12 mouse cellular contexts compared by ENCODE assay signal in the genomic region with DNA sequence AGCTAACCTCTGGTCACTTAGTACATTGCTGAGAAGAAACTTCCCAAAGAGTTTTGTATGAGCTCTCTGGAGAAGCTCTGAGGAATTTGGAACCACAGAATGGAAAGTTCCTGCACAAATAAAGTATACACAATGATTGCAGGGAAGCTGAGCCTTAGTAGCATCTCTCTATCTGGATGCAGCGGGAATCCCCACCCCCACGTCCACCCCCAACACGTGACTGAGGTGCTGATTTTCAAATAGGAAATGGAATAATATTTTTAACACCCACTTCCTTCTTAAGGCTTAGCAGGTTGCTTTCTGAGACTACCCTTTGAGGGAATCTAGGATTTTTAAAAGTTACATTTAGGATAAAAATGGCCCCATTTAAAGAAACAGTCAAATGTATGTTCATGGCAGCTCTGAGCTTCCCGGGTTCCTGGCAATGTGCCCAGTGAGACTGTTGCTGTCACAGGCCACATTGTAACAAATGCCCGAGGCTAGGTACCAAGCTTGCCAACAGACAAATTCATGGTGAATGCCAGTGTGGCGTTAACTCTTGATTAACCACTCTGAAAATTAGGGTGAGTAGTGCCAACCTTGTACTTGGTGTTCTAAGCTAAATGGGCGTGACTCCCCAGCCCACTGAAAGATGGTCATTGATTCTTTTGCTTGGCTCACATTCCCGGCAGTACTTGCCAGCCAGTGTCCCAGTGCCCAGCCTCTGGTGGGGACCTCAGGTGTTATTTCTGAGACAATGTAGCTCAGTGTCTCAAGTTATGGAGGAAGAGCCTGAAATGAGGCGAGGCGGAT. TPM values are rescaled to one million over a fixed set of nuclear protein-coding genes. Genes with fewer than 3 reads are reported as not detected.
DNase-seq lines count a peak whose midpoint lies in the region; TF ChIP-seq lines count a peak whose summit lies in the region.
"Had no signal": no experiment of that assay in that cellular context is flagged by ENCODE, and none has a peak within 500 bp of the region (broad histone marks: within the 10 kb centered on the region; RNA-seq: fewer than 3 reads in every experiment).

No protein-coding gene starts in this region.

- DNase-seq in layer of hippocampus, postnatal 10 days (ENCODE audit: low spot score in 2 of 2) = peak; percentile 45 to 48
- DNase-seq in layer of hippocampus, adult 9-11 months = no peak
- DNase-seq in MN1 (ENCODE audit: low spot score) = peak; percentile 19
- peak; percentile 96 for DNase-seq in brain, embryonic 14.5 days (ENCODE audit: low read depth)
- peak; percentile 63 for DNase-seq in gonadal fat pad, adult 2 months (ENCODE audit: low read depth)
- DNase-seq in layer of hippocampus, adult 8-10 months (ENCODE audit: low spot score in 2 of 2) = no peak
- no peak for DNase-seq in c-Kit-positive CD71-positive TER-119-positive erythroid progenitor cells, embryonic 14.5 days (ENCODE audit: low spot score)
- DNase-seq in layer of hippocampus, adult 9-10 months (ENCODE audit: low spot score) = no peak

- TF ChIP-seq POLR2A in brain, embryonic 14.5 days (IDR thresholded peaks at IDR 0.05; ENCODE audit: borderline replicate concordance, extremely low read depth, insufficient read depth, insufficient read length, poor library complexity, severe bottlenecking) = no peak

- TF ChIP-seq CTCF in brain, embryonic 14.5 days (IDR thresholded peaks at IDR 0.05; ENCODE audit: borderline replicate concordance, extremely low read depth, insufficient read depth, insufficient read length) = no peak

RNA-seq across cellular contexts. Expression of a gene that starts 11.3 kb away (rescaled TPM):
- total RNA-seq in layer of hippocampus, postnatal 10 days (2021) = not detected
- 0.13 and 0.27 TPM in 2 replicates for polyA plus RNA-seq in brain, embryonic 14.5 days (2012; rRNA removed)
- 2.6 and 4.1 TPM in 2 replicates for polyA plus RNA-seq in gonadal fat pad, adult 2 months (2012; rRNA removed)
- under 1 TPM; 0.09 to 0.25 (median 0.16) TPM for total RNA-seq in layer of hippocampus, adult 8-10 months (2022)
- polyA plus RNA-seq: macrophage had no signal

RNA-seq across cellular contexts. Expression of a gene that starts 23.0 kb away (rescaled TPM):
- not detected for total RNA-seq in layer of hippocampus, postnatal 10 days (2021)
- polyA plus RNA-seq in brain, embryonic 14.5 days (2012; rRNA removed) = not detected in 2 replicates
- not detected in 2 replicates for polyA plus RNA-seq in gonadal fat pad, adult 2 months (2012; rRNA removed)
- not detected for total RNA-seq in layer of hippocampus, adult 8-10 months (2022)
- total RNA-seq: heart, postnatal 25 days; left cerebral cortex, postnatal 10 days; neutrophil, adult 5-6 weeks had no signal
- polyA plus RNA-seq: macrophage had no signal

RNA-seq across cellular contexts. Expression of a gene that starts 32.6 kb away (rescaled TPM):
- total RNA-seq in layer of hippocampus, postnatal 10 days (2021) = not detected
- not detected in 2 replicates for polyA plus RNA-seq in brain, embryonic 14.5 days (2012; rRNA removed)
- not detected in 2 replicates for polyA plus RNA-seq in gonadal fat pad, adult 2 months (2012; rRNA removed)
- not detected for total RNA-seq in layer of hippocampus, adult 8-10 months (2022)
- total RNA-seq: heart, postnatal 25 days; left cerebral cortex, postnatal 10 days; neutrophil, adult 5-6 weeks had no signal
- polyA plus RNA-seq: macrophage had no signal

Comparison
In these comparisons a context has a peak if more than half of its experiments do, and no peak if none do; other contexts are left out.
1. DNase-seq: peak in layer of hippocampus, postnatal 10 days (2 of 2), MN1 (single experiment), brain, embryonic 14.5 days (single experiment) and gonadal fat pad, adult 2 months (single experiment); none in layer of hippocampus, adult 9-11 months (single experiment), layer of hippocampus, adult 8-10 months (0 of 2), c-Kit-positive CD71-positive TER-119-positive erythroid progenitor cells, embryonic 14.5 days (single experiment) and layer of hippocampus, adult 9-10 months (single experiment).